Mouse (Mus musculus) lung, embryonic 14.5 days (tissue): Measurements from ENCODE around the gene Aox1. TPM values are rescaled to one million over a fixed set of nuclear protein-coding genes. Genes with fewer than 3 reads are reported as not detected.

Source experiments
- ATAC-seq: fragments of 200-750 bp; cut with Nextera tagmentation; 2 replicates; pipeline ENCODE4 v1.8.0; 2017; ENCODE audit warnings: mild to moderate bottlenecking, moderate TSS enrichment, moderate library complexity; ENCODE audit not compliant: insufficient read depth
- DNase-seq: peaks from one replicate; pipeline ENCODE4 v3.0.0-alpha.2; 2015
- H3K27ac ChIP-seq: fragments of 300-500 bp; sonication (generic); 2 replicates; pipeline ENCODE4 v1.5.1; 2014; ENCODE audit warnings: low read depth, mild to moderate bottlenecking, moderate library complexity
- H3K27me3 ChIP-seq: fragments of 300-500 bp; sonication (generic); 2 replicates; pipeline ENCODE4 v1.6.1; 2014; ENCODE audit warnings: low read length, control low read depth; ENCODE audit not compliant: insufficient read depth
- H3K36me3 ChIP-seq: fragments of 300-500 bp; sonication (generic); 2 replicates; pipeline ENCODE4 v1.6.1; 2014; ENCODE audit warnings: control low read depth; ENCODE audit not compliant: insufficient read depth
- H3K4me1 ChIP-seq: fragments of 300-500 bp; sonication (generic); 2 replicates; pipeline ENCODE4 v1.6.1; 2014; ENCODE audit warnings: antibody characterized with exemption, control low read depth; ENCODE audit not compliant: insufficient read depth
- H3K4me2 ChIP-seq: fragments of 300-500 bp; sonication (generic); 2 replicates; pipeline ENCODE4 v1.6.1; 2014; ENCODE audit warnings: mild to moderate bottlenecking
- H3K4me3 ChIP-seq: fragments of 300-500 bp; sonication (generic); 2 replicates; pipeline ENCODE4 v1.5.1; 2014; ENCODE audit warnings: low read depth, low read length
- H3K9ac ChIP-seq: fragments of 300-500 bp; sonication (generic); 2 replicates; pipeline ENCODE4 v1.6.1; 2014
- H3K9me3 ChIP-seq: fragments of 300-500 bp; sonication (generic); 2 replicates; pipeline ENCODE4 v1.6.1; 2016; ENCODE audit warnings: low read depth, low read length, control low read depth
- CTCF ChIP-seq: IDR thresholded peaks from 2 replicates; pipeline ENCODE4 v1.5.1; 2016; ENCODE audit warnings: antibody characterized with exemption, low read depth
- WGBS: fragments of 180-500 bp; shearing (Covaris S2); extraction: QIAGEN DNeasy Blood & Tissue Kit; methylation state at CpG from one replicate; pipeline ENCODE4 v1.1.7; 2014; 5-methylcytosine and 5-hydroxymethylcytosine counted together
- polyA plus RNA-seq: library from polyadenylated mRNA; unstranded; fragments of >200 nt; fragmentation: Nextera tagmentation; extraction: Ambion mirVana; gene quantifications from 2 replicates; pipeline ENCODE4 v1.2.1, GENCODE M21; 2014

Gene Aox1
- polyA plus RNA-seq, 1 experiment from 2014 or later = 0.72 TPM

DNA sequence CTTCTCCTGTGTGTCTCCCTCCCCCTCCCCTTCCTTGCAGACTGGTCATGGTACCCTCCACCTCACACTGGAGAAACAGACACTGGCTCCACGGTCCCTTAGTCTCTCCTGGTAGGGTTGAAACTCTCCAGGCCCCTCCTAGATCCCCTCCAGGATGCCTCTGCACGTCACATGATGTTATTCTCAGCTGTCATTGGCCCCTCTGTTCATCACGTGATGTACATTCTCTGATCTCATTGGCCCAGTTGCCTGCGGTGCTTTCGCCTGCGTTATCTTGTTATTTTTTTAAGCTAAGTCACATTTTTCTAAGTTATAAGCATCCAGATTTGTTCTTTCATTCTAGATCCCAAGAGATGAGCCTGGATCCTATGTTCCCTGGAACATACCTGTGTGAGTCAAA is 76.0 kb downstream of the Aox1 start:
- no peaks in the 10 kb centered on the region for H3K27me3 ChIP-seq

GRCm38 (mm10) chr1:58107066-58107465 is 77.3 kb downstream of the Aox1 start:
- TF ChIP-seq CTCF = no peak
- DNase-seq = no peak
- Histone ChIP-seq H3K4me1 (no peaks in the 10 kb centered on the region), H3K9ac (no peak overlapping the region), H3K27ac (no peak overlapping the region), H3K27me3 (no peaks in the 10 kb centered on the region), H3K36me3 (no peaks in the 10 kb centered on the region), H3K9me3 (no peaks in the 10 kb centered on the region), H3K4me3 (no peak overlapping the region), H3K4me2 (no peak overlapping the region)
- ATAC-seq = no peak
- WGBS = 79% methylated on average over 2 of the region's 2 CpGs

More for the DNA sequence above, 76.0 kb downstream of the Aox1 start:
- 83% methylated on average over 6 of the region's 6 CpGs for WGBS
- Histone ChIP-seq H3K4me3 (no peak overlapping the region), H3K9me3 (no peaks in the 10 kb centered on the region), H3K27ac (no peak overlapping the region), H3K9ac (no peak overlapping the region), H3K4me2 (no peak overlapping the region), H3K36me3 (no peaks in the 10 kb centered on the region), H3K4me1 (no peaks in the 10 kb centered on the region)
- TF ChIP-seq CTCF = no peak
- ATAC-seq (no peak), DNase-seq (no peak)

DNA sequence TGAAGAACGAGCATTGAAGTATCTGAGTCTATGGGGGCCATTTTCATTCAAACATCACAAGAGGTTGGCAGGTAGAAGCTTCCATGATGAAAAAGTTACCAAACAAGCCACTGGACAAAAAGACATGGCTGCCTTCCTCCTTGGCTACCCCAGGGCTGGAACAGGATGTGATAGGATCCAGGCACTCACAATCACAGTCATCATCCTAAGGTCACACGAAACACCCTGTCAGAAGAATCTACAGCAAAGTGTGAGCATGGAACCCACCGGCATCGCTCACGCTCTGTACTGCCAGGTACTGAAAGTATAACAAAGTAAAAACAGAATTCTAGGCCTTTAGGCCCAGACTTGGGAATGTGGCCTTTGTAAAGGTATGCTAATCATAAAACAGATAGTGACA is 80.5 kb downstream of the Aox1 start:
- TF ChIP-seq CTCF = no peak
- no peak for DNase-seq
- no peaks in the 10 kb centered on the region for H3K4me1 ChIP-seq
- H3K27me3 ChIP-seq = no peaks in the 10 kb centered on the region
- WGBS = 91% methylated on average over 5 of the region's 5 CpGs
- H3K9ac ChIP-seq = no peak overlapping the region
- H3K4me3 ChIP-seq = no peak overlapping the region
- ATAC-seq = no peak
- H3K4me2 ChIP-seq = no peak overlapping the region
- H3K9me3 ChIP-seq = no peaks in the 10 kb centered on the region
- H3K27ac ChIP-seq = no peak overlapping the region
- no peaks in the 10 kb centered on the region for H3K36me3 ChIP-seq

DNA sequence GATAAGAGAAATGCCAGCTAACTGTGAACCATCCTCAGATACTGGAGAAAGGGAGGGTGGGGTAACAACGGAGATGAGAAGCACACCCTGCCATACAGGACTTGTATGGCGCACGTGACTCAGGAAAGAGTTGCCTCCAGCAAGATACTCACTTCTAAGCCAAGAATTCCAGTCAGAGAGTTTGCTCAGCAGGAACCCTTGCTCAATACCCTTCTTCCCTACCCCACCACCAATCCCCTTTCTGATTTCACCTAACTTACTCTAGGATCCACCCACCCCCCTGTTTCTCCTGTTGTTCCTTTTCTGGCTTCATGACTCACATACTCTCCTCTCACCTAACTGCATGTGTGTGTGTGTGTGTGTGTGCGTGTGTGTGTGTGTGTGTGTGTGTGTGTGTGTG is 81.6 kb downstream of the Aox1 start:
- H3K27ac ChIP-seq = no peak overlapping the region
- no peak overlapping the region for H3K4me3 ChIP-seq
- no peaks in the 10 kb centered on the region for H3K9me3 ChIP-seq
- H3K36me3 ChIP-seq = no peaks in the 10 kb centered on the region
- ATAC-seq (no peak), DNase-seq (no peak)
- H3K9ac ChIP-seq = no peak overlapping the region
- WGBS = 65% methylated on average over 4 of the region's 4 CpGs
- no peaks in the 10 kb centered on the region for H3K27me3 ChIP-seq
- TF ChIP-seq CTCF = no peak
- no peaks in the 10 kb centered on the region for H3K4me1 ChIP-seq
- H3K4me2 ChIP-seq = no peak overlapping the region

- H3K4me2 ChIP-seq = peak within 1 kb of the TSS; percentile 43
- no peaks in the 10 kb centered on the region for H3K27me3 ChIP-seq
- ATAC-seq (peak; percentile 73; the same call in 1 of the 2 replicates), DNase-seq (peak; percentile 92)
- H3K27ac ChIP-seq = no peak within 1 kb of the TSS
- no peak within 1 kb of the TSS for H3K9ac ChIP-seq
- no peaks in the 10 kb centered on the region for H3K9me3 ChIP-seq
- peak; percentile 83 for TF ChIP-seq CTCF
- 17% methylated on average over 11 of the region's 11 CpGs for WGBS
- no peak within 1 kb of the TSS for H3K4me3 ChIP-seq
- no peaks in the 10 kb centered on the region for H3K36me3 ChIP-seq
- H3K4me1 ChIP-seq = no peaks in the 10 kb centered on the region
Observed at GRCm38 (mm10) chr1:58112880-58113279, 83.1 kb downstream of the Aox1 start, which contains the start of gene Aox3. Gene Aox3 (plus strand): TSS chr1:58113130.

DNA sequence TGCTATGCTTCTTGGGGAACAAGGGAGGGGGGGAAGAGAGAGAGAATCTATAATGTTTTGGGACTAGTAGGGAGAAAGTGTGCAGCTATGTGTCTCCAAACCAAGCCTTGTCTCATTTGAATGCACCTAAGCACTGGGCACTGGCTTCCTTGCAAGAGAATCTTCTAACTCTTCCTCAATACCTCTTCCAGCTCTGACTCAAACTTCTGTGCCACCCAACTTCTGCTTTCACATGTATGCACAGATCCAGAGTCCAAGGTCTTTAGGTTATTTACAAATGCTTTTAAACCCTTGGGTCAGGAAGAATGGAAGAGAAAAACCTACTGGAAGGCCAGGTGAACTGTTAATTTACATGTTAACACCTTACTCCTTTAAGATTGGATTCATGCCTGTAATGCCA is 83.7 kb downstream of the Aox1 start:
- Histone ChIP-seq H3K27ac (no peak overlapping the region), H3K9me3 (no peaks in the 10 kb centered on the region), H3K4me2 (no peak overlapping the region), H3K27me3 (no peaks in the 10 kb centered on the region), H3K9ac (no peak overlapping the region), H3K4me1 (no peaks in the 10 kb centered on the region), H3K36me3 (no peaks in the 10 kb centered on the region), H3K4me3 (no peak overlapping the region)
- ATAC-seq (no peak), DNase-seq (no peak)
- TF ChIP-seq CTCF = no peak

DNA sequence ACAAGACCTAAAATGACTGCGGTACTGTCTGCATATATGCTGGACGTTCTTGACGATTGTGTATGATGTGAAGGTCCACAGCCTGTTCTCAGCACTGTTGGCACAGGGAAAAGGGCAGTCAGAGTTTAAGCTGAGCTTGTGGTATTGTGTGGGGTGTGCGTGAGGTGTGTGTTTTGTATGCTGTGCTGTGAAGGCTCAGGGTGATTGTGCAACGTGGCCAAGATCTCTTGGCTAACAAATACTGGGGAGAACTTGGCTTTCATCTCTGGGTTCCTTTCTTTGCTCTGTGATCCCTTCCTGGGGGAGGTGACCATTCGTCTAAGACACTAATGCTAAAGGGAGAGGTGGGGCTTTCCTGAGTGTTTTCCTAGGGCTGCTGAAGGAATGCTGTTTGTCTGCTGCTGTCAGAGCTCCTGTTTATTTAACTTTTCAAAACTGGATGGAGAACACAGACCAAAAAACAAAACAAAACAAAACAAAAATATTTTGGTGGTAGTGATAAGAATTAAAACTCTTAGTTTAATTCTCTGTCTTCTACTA is 84.4 kb downstream of the Aox1 start:
- no peak overlapping the region for H3K4me2 ChIP-seq
- H3K27ac ChIP-seq = no peak overlapping the region
- peak; percentile 33 for DNase-seq
- ATAC-seq = 0 out of 2 replicates have a peak, but pooled peaks have one; percentile 21
- no peaks in the 10 kb centered on the region for H3K36me3 ChIP-seq
- no peaks in the 10 kb centered on the region for H3K9me3 ChIP-seq
- H3K4me1 ChIP-seq = no peaks in the 10 kb centered on the region
- TF ChIP-seq CTCF = no peak
- no peaks in the 10 kb centered on the region for H3K27me3 ChIP-seq
- H3K4me3 ChIP-seq = no peak overlapping the region
- WGBS = 48% methylated on average over 6 of the region's 6 CpGs
- no peak overlapping the region for H3K9ac ChIP-seq
